Mouse (Mus musculus) R1 (cell line): ENCODE measurements around the gene Miox.

ENCODE experiments used
- DNase-seq: peaks from one replicate; pipeline ENCODE4 v3.0.0-alpha.2; 2018; ENCODE audit warnings: low read depth, low spot score

The Miox gene

DNA sequence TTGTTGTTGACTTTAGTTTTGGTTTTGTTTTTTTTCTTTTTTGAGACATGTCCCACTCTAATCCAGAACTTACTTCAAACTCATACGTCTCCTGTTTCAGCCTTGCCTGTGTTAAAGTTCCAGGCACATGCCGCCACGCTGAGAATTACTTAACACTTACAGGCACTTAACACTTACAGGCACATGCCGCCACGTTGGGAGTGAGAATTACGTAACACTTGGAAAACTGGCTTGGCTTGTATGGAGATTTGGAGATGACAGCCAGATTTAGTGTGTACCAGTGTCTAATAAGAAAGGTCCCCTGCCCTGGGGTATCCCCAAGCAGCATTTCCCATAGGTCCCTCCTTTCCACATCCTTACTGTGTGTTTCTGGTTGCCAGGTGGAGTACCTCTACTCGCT, 28.9 kb downstream of the Miox start:
- no peak for DNase-seq

DNA sequence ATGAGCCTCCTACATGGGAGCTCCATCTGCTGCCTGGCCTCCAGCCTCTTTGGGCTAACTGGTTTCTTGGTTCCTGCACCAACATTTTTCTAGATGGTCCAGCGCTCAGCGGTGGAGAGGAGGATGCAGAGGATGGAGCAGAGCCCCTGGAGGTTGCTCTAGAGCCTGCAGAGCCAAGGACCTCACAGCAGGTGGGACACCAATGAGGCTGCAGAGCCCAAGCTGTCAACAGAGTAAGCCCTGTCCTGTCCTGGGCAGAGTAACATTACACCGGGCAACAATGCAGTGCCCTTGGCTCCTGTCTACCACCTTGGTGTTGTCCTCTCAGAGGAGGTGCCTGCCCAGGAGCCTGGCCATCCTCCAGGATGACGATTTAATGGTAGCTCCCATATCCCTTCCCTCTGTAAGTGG, 30.9 kb downstream of the Miox start:
- no peak for DNase-seq

DNA sequence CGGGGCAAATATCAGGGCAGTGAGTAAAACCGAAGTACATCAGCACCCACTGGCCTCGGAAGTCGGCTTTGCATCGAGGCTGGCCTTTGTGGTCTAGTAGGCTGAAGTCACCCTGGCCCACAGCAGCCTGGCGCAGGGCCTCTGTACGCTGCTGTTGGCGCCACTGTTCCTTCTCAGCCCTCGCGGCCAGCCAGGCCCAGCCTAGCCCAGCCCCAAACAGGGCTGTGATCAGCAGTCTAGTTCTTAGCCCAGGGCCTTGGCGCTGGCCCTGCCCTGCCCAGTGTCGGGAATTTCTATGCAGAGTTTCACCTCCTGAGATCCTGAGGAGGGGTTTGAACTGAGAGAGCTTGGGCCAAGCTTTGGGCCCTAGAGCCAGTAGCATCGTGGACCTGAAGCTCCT, 37.9 kb downstream of the Miox start:
- DNase-seq: no peak

DNA sequence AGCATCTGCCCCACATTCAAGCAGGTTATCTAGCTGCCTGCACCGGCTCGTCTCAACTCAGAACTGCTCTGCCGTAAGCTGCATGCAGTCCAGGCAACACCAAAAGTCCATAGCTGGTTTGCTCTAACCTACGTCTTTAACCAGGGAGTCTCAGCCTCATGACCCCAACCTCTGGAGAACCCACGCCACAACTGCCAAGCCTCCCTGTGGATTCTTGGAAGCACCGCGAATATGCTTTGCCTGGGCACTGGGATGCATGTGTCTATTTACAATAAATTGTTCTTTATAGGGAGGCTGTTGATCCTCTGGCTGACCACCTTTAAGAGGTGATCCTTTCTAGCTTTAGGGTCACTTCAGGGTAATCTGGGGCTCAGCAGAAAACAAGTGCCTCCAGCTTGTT, 38.3 kb downstream of the Miox start:
- no peak for DNase-seq

DNA sequence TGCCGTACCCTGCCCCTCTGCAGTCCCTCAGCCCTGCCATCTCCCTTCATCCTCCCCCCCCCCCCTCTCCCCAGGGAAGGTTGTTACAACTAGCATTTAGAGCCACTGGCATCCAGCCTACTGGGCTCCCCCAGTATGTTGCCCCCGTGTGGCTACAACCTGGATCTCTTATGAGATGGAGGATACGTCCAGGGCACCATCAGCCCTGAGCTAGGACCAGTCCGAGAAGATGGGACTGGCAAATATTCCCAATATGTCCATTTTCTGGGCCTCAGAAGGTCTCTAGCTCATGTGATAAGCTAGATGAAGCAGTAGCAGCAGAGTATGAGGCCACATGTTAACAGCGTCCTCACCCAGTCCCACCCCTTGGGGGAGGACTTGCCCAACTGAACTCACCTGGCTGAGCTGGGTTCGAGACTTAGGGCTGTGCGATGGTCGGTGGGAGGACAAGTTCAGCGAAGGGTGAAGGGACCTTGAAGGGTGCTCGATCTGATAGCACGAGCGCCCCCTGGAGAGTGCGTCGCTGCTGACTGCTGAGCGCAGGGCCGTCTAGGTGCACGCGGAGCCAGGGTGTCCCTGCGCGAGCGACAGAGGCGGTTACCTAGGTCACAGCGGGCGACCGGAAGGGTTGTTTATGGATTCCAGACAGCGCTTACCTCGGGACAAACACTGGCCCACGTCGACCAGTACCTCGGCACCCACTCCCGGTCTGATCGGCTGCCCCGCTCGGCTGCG, 39.0 kb downstream of the Miox start:
- peak; percentile 85 for DNase-seq

DNA sequence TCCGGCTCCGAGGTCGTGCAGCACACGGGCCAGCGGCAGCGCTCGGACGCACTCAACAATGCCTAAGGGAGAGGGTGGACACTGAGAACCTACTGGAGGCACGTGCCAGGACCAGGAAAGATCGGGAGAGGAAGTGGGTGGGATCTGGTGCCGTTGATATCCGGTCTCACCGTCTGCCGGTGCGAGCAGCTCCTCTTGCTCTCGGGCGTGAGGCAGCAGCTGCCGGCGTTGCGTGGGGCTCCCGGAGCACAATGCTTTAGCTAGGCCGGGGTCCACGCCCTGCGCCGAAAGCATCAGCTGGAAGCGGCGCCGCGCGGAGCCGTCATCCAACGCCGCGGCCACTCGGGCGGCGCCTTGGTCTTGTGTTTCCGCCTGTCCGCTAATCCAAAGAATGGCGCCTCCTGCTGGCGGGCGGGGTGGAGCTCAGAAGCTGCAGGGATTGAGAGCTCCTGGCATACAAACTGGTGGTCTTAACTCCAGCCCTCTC, 39.6 kb downstream of the Miox start, which contains the start of gene Sco2:
Sco2 (minus strand) TSS at position 85 of the 487 bp plus-strand sequence.
- DNase-seq: peak; percentile 93

DNA sequence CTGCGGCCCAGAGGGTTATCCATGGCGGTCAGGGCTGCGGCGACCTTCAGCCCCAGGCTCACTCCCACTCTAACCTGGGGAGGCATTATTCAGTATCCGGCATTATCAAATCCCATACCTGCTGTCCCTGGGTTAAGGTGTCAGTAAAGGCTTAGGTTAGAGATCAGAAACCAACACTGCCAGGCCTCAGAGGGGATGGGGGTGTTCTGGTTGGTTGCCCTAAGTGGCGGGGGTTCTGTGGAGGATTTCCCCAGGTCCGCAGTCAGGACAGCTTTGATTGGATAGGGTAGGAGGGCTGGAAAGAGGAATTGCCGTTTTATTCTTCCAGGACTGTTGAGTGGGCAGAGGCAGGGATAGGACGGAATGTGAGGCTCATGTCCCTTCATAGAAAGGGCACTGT, 40.1 kb downstream of the Miox start:
- no peak for DNase-seq

DNA sequence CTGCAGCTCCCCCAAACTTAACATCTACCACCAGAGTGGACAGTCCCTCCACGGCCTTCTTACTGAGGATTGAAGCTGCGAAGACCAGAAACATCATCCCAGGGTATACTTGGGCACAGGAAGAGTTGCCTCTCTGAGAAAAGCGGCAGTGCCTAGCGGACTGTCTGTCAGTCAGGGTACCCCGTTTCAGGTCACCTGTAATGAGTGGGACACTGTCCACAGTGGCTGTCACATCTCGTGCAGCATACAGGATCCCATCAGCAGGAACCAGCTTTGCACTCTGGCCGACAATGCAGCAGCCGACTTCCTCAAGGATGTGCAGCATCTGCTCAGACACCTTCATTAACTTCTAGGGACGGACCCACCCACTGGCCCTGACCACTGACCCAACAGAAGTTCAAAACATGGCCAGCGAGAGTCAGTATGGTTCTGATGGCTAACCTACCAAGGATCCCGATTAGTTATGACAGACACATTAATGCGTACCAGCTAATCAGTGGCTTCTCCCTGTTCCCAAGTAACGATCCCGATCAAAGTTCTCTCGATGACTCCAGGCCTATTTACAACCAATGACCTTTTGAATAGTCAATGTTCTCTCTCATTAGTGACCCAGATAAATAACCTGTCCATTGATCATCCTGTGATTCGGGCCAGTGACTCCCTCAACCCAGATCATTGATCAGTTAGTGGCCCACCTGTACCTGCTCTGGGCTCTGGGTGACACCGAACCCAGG, 40.8 kb downstream of the Miox start:
- no peak for DNase-seq

DNA sequence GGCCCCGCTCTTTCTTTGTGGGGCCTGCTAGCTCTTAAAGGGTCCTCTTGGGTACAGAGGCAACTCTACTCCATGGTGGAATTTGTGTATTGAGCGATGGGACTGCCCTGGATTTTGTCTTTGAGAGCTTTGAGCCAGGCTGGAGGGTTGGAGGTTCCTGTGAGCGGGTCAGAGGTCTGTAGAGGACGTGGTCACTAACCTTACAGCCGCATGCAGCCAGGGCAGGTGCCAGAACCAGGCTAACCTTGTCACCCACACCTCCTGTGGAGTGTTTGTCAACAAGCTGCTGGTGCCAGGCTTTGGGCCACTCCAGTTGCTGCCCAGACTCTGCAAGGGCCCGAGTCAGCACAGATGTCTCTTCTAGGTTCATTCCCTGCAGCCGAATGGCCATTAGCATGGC, 41.8 kb downstream of the Miox start:
- no peak for DNase-seq

DNA sequence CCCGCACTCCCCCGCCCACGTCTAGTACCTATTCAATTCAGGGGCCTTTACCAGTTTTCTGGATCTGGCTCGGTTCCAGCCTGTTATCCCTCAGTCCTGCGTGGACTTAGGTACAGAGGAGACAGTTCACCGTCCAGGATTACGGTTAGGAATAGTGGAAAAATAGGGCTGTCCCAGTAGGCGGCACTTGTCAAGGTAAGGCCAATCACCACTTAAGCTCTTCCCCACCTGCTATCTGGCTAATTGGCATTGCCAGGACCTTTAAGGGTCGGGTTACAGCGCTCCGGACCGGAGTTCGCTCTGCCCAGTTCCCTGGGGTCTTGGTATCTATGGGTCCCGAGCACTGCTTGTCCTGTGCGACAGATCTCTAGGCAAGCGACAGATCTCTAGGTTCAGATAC, 42.8 kb downstream of the Miox start, which contains the start of gene Tymp:
Tymp (minus strand) TSS at position 83 of the 400 bp plus-strand sequence.
- DNase-seq: no peak

DNA sequence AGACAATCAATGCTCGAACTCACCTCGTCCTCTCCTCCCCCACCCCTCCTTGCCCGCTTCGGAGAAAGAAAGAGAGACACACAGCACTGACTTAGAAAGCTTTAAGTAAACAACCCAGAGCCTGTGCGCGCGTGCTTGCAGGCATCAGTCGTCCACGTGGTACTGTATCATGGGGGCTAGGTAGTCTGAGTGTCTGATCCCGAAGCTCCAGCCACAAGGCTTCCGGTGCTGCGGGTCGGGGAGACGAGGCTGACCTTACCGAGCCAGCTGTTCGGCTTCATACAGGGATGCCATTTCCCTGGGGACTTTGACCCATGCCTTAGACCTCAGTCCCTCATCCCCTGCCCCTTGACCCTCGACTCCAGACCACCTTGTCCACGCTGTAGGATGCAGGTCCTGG, 43.2 kb downstream of the Miox start:
- no peak for DNase-seq

DNA sequence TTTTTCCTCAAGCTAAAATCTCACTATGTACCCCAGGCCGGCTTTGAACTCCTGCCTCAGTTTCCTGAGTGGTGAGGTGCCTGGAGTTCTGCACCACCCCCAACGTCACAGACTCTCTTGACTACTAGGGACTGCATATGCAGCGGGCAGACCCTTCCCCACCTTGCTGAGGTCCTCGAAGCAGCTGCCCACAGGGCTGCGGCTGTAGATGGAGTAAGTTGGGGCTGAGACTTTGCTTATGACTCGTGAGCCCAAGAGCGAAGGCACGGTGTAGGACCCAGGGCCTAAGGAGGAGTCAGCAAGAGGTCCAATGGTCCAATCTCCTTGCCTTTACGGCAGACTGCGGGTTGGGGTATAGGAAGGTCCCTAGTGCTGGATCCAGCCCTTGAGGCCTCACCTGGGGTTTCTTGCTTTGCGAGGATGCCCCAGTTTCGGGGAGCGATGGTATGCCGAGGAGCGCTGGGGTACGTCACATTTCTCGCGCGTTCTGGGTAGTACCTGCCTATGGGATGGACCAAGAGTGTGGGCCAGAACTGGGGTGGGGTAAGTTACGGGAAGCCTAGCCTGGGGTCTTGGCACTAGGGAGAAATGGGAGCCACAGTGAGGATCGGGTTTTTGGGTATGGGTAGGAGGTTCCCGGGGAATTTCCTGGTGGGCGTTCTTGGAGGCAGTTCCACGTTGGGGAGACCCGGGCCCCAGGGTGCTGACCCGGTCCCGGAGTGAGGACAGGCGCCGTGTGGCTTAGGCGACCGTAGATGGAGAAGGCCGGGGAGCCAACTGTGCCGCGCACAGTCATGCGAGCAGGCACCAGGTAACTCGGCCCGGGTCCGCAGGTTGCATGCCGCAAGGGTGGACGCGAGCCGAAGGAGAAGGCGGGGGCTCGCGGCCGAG, 44.0 kb downstream of the Miox start:
- DNase-seq: peak; percentile 40

DNA sequence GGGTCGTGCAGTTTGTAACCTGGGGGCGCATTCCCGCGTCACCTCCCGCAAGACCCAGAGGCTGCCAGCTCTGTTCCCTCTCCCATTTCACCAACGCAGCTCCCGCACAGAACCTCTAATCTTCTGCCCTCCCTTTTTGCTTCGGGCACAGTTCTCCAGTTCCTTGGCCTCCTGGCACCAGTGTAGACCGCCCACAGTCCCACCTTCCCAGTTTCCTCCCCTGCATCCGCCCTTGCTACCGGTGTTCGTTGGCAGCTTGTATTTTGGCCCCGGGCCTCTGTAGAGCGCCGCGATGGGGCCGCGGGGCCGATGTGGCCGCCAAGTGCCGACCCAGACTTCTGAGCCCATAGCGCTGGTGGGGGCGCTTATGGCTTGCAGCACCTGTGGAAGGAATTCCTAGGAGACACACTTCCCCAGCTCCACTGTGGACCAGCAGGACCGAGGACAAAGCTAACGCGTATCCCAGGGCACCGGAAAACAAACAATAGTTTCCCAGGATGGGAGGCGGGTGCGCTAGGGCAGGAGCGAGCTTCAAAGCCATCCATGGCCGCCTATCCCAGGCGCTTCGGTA, 44.7 kb downstream of the Miox start, which contains the start of gene Odf3b:
Odf3b (minus strand) TSS at position 452 of the 571 bp plus-strand sequence.
- DNase-seq: peak; percentile 62

DNA sequence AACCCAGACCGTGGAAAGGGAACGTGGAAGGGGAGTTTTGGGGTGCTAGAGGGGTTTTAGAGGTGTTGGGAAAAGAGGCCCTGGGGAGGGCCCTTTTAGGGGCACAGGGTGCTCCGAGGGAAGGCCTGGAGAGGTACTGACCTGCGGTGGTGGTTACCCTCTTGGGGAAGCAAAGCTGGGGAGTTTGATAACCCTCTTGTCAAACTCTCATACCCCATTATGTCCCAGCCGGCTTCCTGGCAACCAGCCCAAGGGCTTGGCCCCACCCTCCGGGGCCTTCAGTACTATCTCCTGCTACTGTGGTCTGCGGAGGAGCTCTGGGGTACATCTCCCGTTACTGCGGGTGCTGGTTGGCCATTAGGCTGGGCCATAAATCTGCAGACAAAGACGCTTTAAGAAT, 45.2 kb downstream of the Miox start:
- peak; percentile 29 for DNase-seq

DNA sequence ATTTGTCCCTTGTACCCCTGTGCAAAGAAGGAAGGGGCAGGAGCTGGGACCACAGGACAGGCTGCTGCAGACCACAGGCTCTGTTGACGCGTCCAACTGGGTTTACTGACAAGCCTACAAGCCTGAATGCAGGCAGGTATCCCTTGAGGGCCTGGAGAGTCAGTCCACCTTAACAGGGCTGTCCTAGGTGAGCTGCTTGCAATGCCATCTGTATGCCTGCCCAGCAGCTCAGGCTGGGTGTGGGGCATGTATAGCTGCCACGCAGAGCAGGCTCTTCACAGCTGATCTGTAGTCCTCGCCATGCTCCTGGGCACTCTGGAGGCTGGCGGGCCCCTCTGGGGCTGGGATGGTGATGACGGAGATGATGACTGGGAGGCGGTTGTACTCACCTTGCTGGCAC, 50.4 kb downstream of the Miox start, which contains the start of gene Klhdc7b:
Klhdc7b (plus strand) TSS at position 301 of the 400 bp plus-strand sequence.
- DNase-seq: no peak
